Mouse (Mus musculus) gonadal fat pad, adult 2 months (tissue): Measurements from ENCODE around the gene Cdca7. TPM values are rescaled to one million over a fixed set of nuclear protein-coding genes. Genes with fewer than 3 reads are reported as not detected.

Source experiments
- polyA plus RNA-seq: library from polyadenylated mRNA; depleted of rRNA; stranded (reverse); fragments of >200 nt; gene quantifications from 2 replicates; pipeline ENCODE4 v1.2.3, GENCODE M21; 2012; rRNA removed

The Cdca7 gene
- polyA plus RNA-seq, 1 experiment = 5.6 TPM

Other genes starting within 250 kb of the Cdca7 start
- gene Map3k20, start 190.5 kb upstream of the Cdca7 start, polyA plus RNA-seq = 14.9 and 15.4 TPM in 2 replicates